Mouse (Mus musculus) spleen, adult 2 months (tissue): ENCODE results near the gene Eefsec. TPM values are rescaled to one million over a fixed set of nuclear protein-coding genes. Genes with fewer than 3 reads are reported as not detected.
A peak's percentile ranks its signal among the peaks of the same experiment; 100 is the strongest.

Experiments
- DNase-seq, 2 experiments: peaks; one replicate each; pipeline versions ENCODE4 v3.0.0 to v3.0.0-alpha.2; 2012 to 2021; ENCODE audit warnings: low spot score in 2 of 2, low read depth in 1 of 2
- H3K27ac ChIP-seq: fragments of 200-500 bp; 2 replicates; pipeline ENCODE4 v1.5.1; 2012; ENCODE audit warnings: low read length, inconsistent platforms; ENCODE audit not compliant: insufficient read depth
- H3K27me3 ChIP-seq: fragments of 200-500 bp; 2 replicates; pipeline ENCODE4 v1.6.1; 2012; ENCODE audit warnings: mild to moderate bottlenecking, moderate library complexity, low read length, inconsistent platforms; ENCODE audit not compliant: control insufficient read depth, insufficient read depth
- H3K36me3 ChIP-seq: fragments of 200-500 bp; 2 replicates; pipeline ENCODE4 v1.6.1; 2012; ENCODE audit warnings: mild to moderate bottlenecking, low read length, inconsistent platforms; ENCODE audit not compliant: control insufficient read depth, insufficient read depth
- H3K4me1 ChIP-seq: fragments of 200-500 bp; 2 replicates; pipeline ENCODE4 v1.6.1; 2011; ENCODE audit warnings: inconsistent platforms; ENCODE audit not compliant: control insufficient read depth, insufficient read depth, insufficient read length
- H3K4me3 ChIP-seq: fragments of 200-500 bp; 2 replicates; pipeline ENCODE4 v1.5.1; 2011; ENCODE audit warnings: mild to moderate bottlenecking, inconsistent platforms; ENCODE audit not compliant: insufficient read depth, insufficient read length; ENCODE audit errors: extremely low read depth
- CTCF ChIP-seq: fragments of 200-500 bp; IDR thresholded peaks from 2 replicates; pipeline ENCODE4 v1.5.1; 2011; ENCODE audit warnings: mild to moderate bottlenecking, inconsistent platforms; ENCODE audit not compliant: insufficient read depth, insufficient read length, insufficient replicate concordance; ENCODE audit errors: extremely low read depth
- POLR2A ChIP-seq: fragments of 200-500 bp; IDR thresholded peaks from 2 replicates; pipeline ENCODE4 v1.6.1; 2011; ENCODE audit warnings: low read depth, low read length, inconsistent platforms
- WGBS: fragments of 180-500 bp; shearing (Covaris S2); methylation state at CpG from one replicate; pipeline ENCODE4 v1.1.7; 2018; 5-methylcytosine and 5-hydroxymethylcytosine counted together
- polyA plus RNA-seq: library from polyadenylated mRNA; depleted of rRNA; stranded (reverse); fragments of >200 nt; gene quantifications from 2 replicates; pipeline ENCODE4 v1.2.3, GENCODE M21; 2012

The Eefsec gene
- polyA plus RNA-seq, 1 experiment: 18.1 TPM

DNA sequence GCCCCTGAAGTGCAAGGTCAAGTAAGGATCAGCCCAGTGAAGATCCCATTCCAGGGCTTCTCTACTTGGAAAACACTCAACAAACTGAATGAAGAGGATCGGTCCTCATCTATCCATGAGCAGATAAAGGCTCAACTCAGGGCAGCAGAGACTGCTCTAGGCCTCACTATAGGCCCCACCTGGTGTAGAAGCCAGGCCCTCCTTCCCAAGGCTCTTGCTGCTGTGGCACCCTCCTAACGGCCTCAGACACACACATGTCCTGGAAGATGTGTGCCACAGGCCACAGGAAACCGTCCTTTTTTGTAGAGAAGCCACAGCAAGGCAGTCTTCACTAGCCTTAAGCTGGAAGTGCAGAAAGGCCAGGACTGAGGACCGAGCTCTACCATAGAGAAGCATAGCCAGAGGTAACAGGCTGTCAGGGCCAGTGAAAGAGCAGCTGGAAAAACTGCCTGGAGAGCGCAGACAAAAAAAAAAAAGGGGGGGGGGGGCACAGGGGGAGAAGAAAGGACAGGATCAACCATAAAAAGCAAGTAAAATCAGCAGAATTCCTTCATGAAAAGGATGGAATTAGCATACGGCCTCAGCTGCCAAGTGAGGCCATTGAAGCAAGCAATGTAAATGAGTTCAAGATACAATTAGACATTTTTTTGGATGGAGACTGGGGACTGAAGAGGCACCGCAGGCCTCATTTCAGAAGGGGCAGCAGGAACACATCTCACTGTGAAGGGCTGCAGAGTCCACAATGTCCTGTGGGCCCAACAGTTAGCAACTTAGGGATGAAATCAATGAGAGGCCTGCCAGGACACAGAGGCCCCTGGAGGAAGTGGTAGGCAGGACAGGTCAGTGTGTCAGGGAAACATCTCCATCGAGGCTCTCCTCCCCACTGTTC is 58.3 kb downstream of the Eefsec start:
- Histone ChIP-seq H3K4me1 (peaks cover 5% of the 10 kb centered on the region; the same call in 1 of the 2 replicates), H3K36me3 (no peaks in the 10 kb centered on the region), H3K4me3 (no peak overlapping the region), H3K27ac (no peak overlapping the region), H3K27me3 (no peaks in the 10 kb centered on the region)
- 82% methylated on average over 8 of the region's 8 CpGs for WGBS
- TF ChIP-seq POLR2A: no peak
- TF ChIP-seq CTCF: no peak
- no peak for DNase-seq

DNA sequence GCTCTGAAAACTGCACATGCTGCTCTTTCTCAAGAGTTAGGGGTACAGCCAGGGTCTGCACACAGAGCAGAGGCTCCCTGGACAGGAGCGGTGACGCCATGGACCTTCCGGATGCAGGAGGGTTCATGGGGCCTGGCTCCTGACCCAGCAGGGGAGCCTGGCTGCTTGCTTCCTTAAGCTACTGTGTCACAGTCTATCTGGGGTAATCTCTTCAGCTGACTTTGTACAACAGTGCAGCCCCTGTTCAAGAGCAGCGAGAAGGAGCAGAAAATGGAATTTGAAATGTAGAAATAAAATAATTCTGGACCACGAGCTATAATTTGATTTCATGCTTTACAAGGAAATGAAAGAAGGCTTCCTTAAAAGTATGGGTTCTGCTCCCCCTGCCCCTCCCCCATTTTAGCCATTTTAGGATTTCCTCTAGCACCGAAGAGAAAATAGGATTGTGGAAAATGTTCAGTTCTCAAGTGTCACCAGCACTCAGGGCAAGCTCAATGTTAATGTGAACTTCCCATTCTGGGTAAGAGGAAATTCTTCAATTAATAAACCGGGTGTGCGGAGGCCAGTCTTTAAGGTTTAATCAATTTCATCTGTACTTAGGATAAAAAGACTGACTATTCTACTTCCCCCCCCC is 61.8 kb downstream of the Eefsec start:
- Histone ChIP-seq H3K27me3 (no peaks in the 10 kb centered on the region), H3K4me1 (peaks cover 7% of the 10 kb centered on the region; the same call in 1 of the 2 replicates), H3K27ac (no peak overlapping the region), H3K36me3 (no peaks in the 10 kb centered on the region), H3K4me3 (no peak overlapping the region)
- WGBS: 81% methylated on average over 8 of the region's 8 CpGs
- TF ChIP-seq CTCF (no peak), POLR2A (no peak)
- no peak for DNase-seq

DNA sequence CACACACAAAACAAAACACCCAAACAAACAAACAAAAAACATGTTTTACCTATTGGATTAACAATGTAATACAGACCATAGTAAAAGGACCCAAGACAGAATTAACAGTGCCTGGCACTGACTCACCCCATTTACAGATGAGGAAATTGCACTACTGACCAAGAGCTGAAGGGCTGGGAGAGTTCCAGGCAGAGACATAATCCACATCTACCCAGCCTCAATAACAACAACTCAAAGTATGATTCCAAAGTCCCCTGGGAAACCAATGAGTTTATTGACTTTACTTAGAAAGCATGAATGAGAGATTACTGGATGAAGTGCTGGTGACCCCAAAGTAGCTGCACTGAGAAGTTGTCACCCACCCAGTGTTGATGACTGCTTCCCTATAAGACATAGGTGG is 62.6 kb downstream of the Eefsec start:
- no peak for TF ChIP-seq CTCF
- no peak for TF ChIP-seq POLR2A
- Histone ChIP-seq H3K27me3 (no peaks in the 10 kb centered on the region), H3K27ac (no peak overlapping the region), H3K36me3 (no peaks in the 10 kb centered on the region), H3K4me1 (peaks cover 10% of the 10 kb centered on the region; the same call in 1 of the 2 replicates), H3K4me3 (no peak overlapping the region)
- DNase-seq: no peak

DNA sequence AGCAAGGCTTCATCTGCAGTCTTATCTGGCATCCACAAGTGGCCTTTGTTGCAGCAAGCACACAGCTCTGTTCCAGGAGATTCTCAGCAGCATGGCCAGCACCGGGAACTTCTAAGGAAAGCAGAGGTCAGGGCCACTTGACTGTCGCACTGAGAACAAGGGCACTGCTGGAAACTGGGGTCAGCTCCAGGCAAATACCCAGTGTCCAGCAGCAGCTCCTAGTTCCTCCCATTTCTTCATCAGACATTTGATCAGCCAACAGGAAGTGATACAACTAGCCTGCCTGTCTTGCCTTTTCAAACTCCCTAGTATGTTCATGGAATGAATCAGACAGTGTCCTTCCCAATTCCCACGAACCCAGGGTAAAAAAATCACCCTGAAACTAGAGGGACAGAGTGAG is 66.6 kb downstream of the Eefsec start:
- DNase-seq: no peak

DNA sequence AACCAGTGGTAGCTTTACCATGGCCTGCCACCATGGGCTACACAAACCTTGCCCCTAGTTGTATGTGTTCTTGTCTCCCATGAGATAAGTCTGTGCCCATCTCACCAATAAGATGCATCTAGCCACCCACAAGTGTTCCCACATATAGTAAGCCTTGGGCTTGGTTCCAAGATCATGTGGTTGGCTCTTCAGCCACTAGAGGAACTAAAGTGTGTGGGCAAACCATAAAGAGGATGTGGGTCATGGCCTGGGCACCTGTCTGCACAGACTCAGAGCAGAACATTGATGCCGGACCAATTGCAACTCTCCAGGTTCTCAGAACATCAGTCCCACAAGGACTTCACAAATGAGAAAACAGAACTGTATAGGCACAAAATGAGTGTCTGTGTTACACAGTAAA is 67.5 kb downstream of the Eefsec start:
- TF ChIP-seq POLR2A: no peak
- TF ChIP-seq CTCF: no peak
- 5% methylated on average over 1 of the region's 1 CpGs for WGBS
- Histone ChIP-seq H3K36me3 (no peaks in the 10 kb centered on the region), H3K4me3 (no peak overlapping the region), H3K27me3 (no peaks in the 10 kb centered on the region), H3K27ac (no peak overlapping the region), H3K4me1 (peaks cover 7% of the 10 kb centered on the region; the same call in 1 of the 2 replicates)
- DNase-seq: peak; percentile 28 to 31

More for the DNA sequence above, 66.6 kb downstream of the Eefsec start:
- no peak overlapping the region for H3K4me3 ChIP-seq
- no peaks in the 10 kb centered on the region for H3K36me3 ChIP-seq
- 64% methylated on average over 3 of the region's 3 CpGs for WGBS
- TF ChIP-seq CTCF (no peak), POLR2A (no peak)
- H3K27me3 ChIP-seq: no peaks in the 10 kb centered on the region
- H3K4me1 ChIP-seq: peaks cover 9% of the 10 kb centered on the region; the same call in 1 of the 2 replicates
- H3K27ac ChIP-seq: 0 out of 2 replicates have a peak overlapping the region, but pooled peaks have one; percentile 3

DNA sequence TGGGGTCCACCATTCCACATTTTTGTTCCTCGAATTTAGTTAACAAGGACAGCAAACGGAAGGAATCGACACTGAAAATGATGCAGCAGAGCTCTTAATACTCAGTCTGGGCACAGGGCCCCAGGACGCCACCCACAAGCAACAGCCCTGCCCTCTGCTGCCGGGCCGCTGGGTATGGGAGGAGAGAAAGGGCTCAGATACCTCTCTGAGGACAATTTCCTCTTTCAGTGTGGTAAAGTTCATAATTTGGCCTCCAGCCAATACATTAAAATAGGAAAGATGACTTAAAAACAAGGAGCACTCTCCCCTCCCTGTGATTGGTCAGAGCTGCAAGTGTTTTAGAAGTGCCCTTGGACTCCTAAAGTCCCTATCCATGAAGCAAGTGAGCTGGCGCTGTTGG is 72.1 kb downstream of the Eefsec start:
- H3K27ac ChIP-seq: no peak overlapping the region
- 61% methylated on average over 7 of the region's 7 CpGs for WGBS
- no peak for DNase-seq
- peaks cover 2% of the 10 kb centered on the region; the same call in 1 of the 2 replicates for H3K4me1 ChIP-seq
- TF ChIP-seq CTCF (no peak), POLR2A (no peak)
- no peaks in the 10 kb centered on the region for H3K27me3 ChIP-seq
- H3K4me3 ChIP-seq: no peak overlapping the region
- no peaks in the 10 kb centered on the region for H3K36me3 ChIP-seq
